Mouse (Mus musculus): ENCODE measurements around the gene Rad52. TPM values are rescaled to one million over a fixed set of nuclear protein-coding genes. Genes with fewer than 3 reads are reported as not detected.
A peak's percentile ranks its signal among the peaks of the same experiment; 100 is the strongest.

The Rad52 gene
- polyA plus RNA-seq, 1 experiment from 2014 or later: 17.2 TPM

DNA sequence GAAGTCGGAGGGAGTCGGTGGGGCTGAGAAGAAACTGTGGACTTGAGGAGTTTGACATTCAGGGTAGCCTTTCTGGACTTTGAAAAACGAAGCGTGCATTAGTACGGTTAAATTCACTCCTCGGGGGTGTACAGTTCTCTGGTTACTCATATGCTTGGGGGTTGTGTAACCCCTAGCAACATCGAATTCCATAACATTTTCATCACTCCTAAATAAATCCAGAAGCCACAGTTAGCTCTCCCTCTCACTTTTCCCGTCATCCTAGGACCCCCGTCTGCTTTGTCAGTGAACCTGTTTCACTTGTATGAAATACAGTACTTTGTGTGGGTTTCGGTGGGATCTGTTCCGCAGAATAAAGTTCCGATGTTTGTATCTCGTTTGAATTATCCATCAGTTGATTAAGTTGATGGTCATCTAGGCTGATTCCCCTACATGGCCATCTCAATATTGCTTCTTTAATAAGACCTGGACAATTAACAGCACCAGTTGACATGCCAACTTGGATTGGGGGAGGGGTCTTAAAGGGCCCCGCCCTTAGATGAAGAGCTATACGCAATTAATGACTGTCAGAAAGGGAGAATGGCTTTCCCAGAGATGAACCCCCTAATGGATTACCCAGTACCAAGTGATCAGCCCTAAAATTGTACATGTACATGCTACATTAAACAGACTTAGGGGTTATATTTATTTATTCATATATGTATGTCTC, 737 bp downstream of the Rad52 start:
- H3K4me2 ChIP-seq (ENCODE audit: low read depth, low read length): peak overlapping the region; percentile 74
- H3K4me3 ChIP-seq (ENCODE audit: low read depth, low read length): peak overlapping the region; percentile 94
- H3K36me3 ChIP-seq (ENCODE audit: control insufficient read depth, insufficient read depth, low read length): no peaks in the 10 kb centered on the region
- no peaks in the 10 kb centered on the region for H3K27me3 ChIP-seq (replicated peaks; ENCODE audit: control insufficient read depth, insufficient read depth, low read length)
- no peaks in the 10 kb centered on the region for H3K9me3 ChIP-seq (ENCODE audit: control insufficient read depth, low read length)
- peaks cover 3% of the 10 kb centered on the region; the same call in 1 of the 2 replicates for H3K4me1 ChIP-seq (ENCODE audit: control insufficient read depth, insufficient read depth, low read length)
- DNase-seq (ENCODE audit: low spot score): no peak
- peak overlapping the region; percentile 96 for H3K27ac ChIP-seq (replicated peaks; ENCODE audit: low read depth, low read length)
- ATAC-seq (ENCODE audit: low read depth): peak; percentile 54
- H3K9ac ChIP-seq (ENCODE audit: low read depth, low read length): peak overlapping the region; percentile 96
- WGBS: 21% methylated on average over 15 of the region's 15 CpGs

DNA sequence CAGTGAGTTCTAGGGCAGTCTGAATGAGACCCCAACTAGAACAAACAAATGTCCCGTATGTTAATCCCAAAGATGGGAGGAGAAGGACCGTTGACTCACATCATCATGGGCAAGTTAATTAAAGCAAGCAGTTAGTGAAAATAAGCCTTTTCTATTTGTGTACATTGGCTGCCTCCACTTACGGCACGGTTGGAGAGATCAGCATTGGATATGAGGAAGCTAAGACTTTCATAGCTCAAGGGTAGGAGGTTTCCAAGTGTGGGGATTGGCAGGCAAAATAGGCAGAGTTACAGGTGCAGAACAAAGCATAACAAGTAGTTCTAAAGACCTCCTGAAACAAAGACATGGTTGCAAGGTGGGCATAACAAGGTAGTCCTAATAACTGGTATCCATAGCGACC, 3.0 kb downstream of the Rad52 start:
- H3K4me1 ChIP-seq (ENCODE audit: control insufficient read depth, insufficient read depth, low read length): peaks cover 3% of the 10 kb centered on the region; the same call in 1 of the 2 replicates
- no peak overlapping the region for H3K27ac ChIP-seq (replicated peaks; ENCODE audit: low read depth, low read length)
- H3K4me2 ChIP-seq (ENCODE audit: low read depth, low read length): no peak overlapping the region
- no peaks in the 10 kb centered on the region for H3K36me3 ChIP-seq (ENCODE audit: control insufficient read depth, insufficient read depth, low read length)
- no peak overlapping the region for H3K9ac ChIP-seq (ENCODE audit: low read depth, low read length)
- DNase-seq (ENCODE audit: low spot score) (no peak), ATAC-seq (ENCODE audit: low read depth) (no peak)
- H3K4me3 ChIP-seq (ENCODE audit: low read depth, low read length): no peak overlapping the region
- no peaks in the 10 kb centered on the region for H3K9me3 ChIP-seq (ENCODE audit: control insufficient read depth, low read length)
- H3K27me3 ChIP-seq (replicated peaks; ENCODE audit: control insufficient read depth, insufficient read depth, low read length): no peaks in the 10 kb centered on the region
- 74% methylated on average over 5 of the region's 5 CpGs for WGBS

DNA sequence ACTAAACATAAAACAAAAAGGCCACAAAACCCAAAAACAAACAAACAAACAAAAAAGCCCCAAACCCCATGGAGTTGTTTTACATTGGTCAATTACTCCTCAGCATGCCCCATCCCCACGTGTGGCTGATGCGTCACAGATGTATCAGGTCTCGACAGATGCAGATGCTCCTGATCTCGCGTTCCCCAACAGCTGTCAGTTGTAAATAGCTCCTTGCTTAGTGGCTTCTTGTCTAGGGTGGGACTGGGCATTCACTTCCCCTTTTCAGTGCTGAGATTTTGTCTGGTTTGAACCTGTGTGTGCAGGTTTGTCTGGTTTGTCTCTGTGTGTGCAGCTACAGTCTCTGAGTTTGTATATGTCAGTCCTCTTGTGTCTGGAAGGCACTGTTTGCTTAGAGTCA, 9.5 kb downstream of the Rad52 start:
- H3K36me3 ChIP-seq (ENCODE audit: control insufficient read depth, insufficient read depth, low read length): peaks cover 47% of the 10 kb centered on the region
- H3K4me3 ChIP-seq (ENCODE audit: low read depth, low read length): no peak overlapping the region
- H3K27ac ChIP-seq (replicated peaks; ENCODE audit: low read depth, low read length): no peak overlapping the region
- no peaks in the 10 kb centered on the region for H3K4me1 ChIP-seq (ENCODE audit: control insufficient read depth, insufficient read depth, low read length)
- WGBS: 54% methylated on average over 5 of the region's 5 CpGs
- H3K9ac ChIP-seq (ENCODE audit: low read depth, low read length): no peak overlapping the region
- H3K9me3 ChIP-seq (ENCODE audit: control insufficient read depth, low read length): no peaks in the 10 kb centered on the region
- H3K4me2 ChIP-seq (ENCODE audit: low read depth, low read length): no peak overlapping the region
- ATAC-seq (ENCODE audit: low read depth): no peak
- DNase-seq (ENCODE audit: low spot score): peak; percentile 11
- no peaks in the 10 kb centered on the region for H3K27me3 ChIP-seq (replicated peaks; ENCODE audit: control insufficient read depth, insufficient read depth, low read length)

DNA sequence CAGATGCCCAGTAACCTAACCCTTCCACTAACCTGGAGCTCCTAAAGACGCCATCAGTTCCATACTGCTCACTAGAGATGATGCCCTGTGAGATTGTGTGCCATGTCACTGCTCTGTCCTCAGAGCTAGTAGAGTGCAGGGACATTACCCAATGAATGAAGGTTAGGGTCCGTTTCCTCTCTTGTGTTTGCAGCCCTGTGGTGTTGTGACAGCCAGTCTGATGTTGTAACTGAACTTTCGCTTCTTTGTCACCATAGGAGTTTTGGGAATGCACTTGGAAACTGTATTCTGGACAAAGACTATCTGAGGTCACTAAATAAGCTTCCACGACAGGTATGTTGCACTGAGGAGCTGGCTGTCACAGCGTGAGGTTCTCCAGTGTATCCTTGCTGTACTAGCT, 13.2 kb downstream of the Rad52 start:
- no peak for DNase-seq (ENCODE audit: low spot score)
- no peak for ATAC-seq (ENCODE audit: low read depth)
- Histone ChIP-seq H3K27ac (replicated peaks; ENCODE audit: low read depth, low read length) (no peak overlapping the region), H3K9ac (ENCODE audit: low read depth, low read length) (no peak overlapping the region), H3K4me3 (ENCODE audit: low read depth, low read length) (no peak overlapping the region), H3K4me2 (ENCODE audit: low read depth, low read length) (no peak overlapping the region), H3K4me1 (ENCODE audit: control insufficient read depth, insufficient read depth, low read length) (no peaks in the 10 kb centered on the region), H3K27me3 (replicated peaks; ENCODE audit: control insufficient read depth, insufficient read depth, low read length) (no peaks in the 10 kb centered on the region), H3K36me3 (ENCODE audit: control insufficient read depth, insufficient read depth, low read length) (peaks cover 76% of the 10 kb centered on the region), H3K9me3 (ENCODE audit: control insufficient read depth, low read length) (no peaks in the 10 kb centered on the region)
- 92% methylated on average over 5 of the region's 5 CpGs for WGBS

DNA sequence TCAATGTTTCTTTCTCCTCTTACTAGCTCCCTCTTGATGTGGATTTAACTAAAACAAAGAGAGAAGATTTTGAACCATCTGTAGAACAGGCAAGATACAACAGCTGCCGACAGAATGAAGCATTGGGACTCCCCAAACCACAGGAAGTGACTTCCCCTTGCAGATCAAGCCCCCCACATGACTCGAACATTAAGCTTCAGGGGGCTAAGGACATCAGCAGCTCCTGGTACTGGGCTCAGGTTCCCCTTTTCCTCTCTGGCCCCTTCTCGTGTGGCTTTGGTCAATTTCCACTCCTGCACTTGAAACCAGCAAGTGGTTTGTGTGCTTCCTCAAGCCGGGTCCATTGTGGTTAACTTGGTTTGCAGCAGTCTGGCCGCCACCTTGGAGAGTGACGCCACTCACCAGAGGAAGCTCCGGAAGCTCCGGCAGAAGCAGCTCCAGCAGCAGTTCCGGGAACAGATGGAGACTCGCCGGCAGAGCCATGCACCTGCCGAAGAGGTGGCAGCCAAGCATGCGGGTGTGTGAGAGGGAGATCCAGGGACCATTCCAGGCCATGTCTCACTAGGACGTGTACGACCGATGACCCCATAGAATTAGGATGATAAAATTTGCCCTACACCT, 16.2 kb downstream of the Rad52 start:
- Histone ChIP-seq H3K27ac (replicated peaks; ENCODE audit: low read depth, low read length) (no peak overlapping the region), H3K4me3 (ENCODE audit: low read depth, low read length) (no peak overlapping the region), H3K4me2 (ENCODE audit: low read depth, low read length) (no peak overlapping the region), H3K36me3 (ENCODE audit: control insufficient read depth, insufficient read depth, low read length) (peaks cover 83% of the 10 kb centered on the region), H3K4me1 (ENCODE audit: control insufficient read depth, insufficient read depth, low read length) (no peaks in the 10 kb centered on the region), H3K27me3 (replicated peaks; ENCODE audit: control insufficient read depth, insufficient read depth, low read length) (no peaks in the 10 kb centered on the region), H3K9me3 (ENCODE audit: control insufficient read depth, low read length) (no peaks in the 10 kb centered on the region), H3K9ac (ENCODE audit: low read depth, low read length) (no peak overlapping the region)
- WGBS: 88% methylated on average over 16 of the region's 16 CpGs
- DNase-seq (ENCODE audit: low spot score) (no peak), ATAC-seq (ENCODE audit: low read depth) (no peak)

DNA sequence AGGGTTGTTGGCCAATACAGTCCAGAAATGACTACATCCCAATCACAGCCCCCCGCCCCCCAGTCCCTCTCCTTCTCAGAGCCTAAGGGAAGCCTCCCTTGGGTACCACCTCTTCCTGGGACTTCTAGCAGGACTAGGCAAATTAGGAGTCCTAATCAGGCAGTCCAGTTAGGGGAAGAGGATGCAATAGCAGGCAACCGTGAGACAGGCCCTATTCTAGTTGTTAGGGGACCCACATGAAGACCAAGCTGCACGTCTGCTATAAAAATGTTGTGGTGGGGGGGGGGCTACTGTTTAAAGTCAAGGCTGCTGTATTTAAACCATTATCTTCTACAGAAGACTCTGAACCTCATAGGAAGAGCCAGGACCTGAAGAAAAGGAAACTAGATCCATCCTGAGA, 19.6 kb downstream of the Rad52 start:
- no peaks in the 10 kb centered on the region for H3K4me1 ChIP-seq (ENCODE audit: control insufficient read depth, insufficient read depth, low read length)
- no peak for ATAC-seq (ENCODE audit: low read depth)
- WGBS: 86% methylated on average over 3 of the region's 3 CpGs
- no peak overlapping the region for H3K4me3 ChIP-seq (ENCODE audit: low read depth, low read length)
- H3K9ac ChIP-seq (ENCODE audit: low read depth, low read length): no peak overlapping the region
- H3K9me3 ChIP-seq (ENCODE audit: control insufficient read depth, low read length): no peaks in the 10 kb centered on the region
- no peak for DNase-seq (ENCODE audit: low spot score)
- peaks cover 87% of the 10 kb centered on the region for H3K36me3 ChIP-seq (ENCODE audit: control insufficient read depth, insufficient read depth, low read length)
- no peak overlapping the region for H3K27ac ChIP-seq (replicated peaks; ENCODE audit: low read depth, low read length)
- no peak overlapping the region for H3K4me2 ChIP-seq (ENCODE audit: low read depth, low read length)
- no peaks in the 10 kb centered on the region for H3K27me3 ChIP-seq (replicated peaks; ENCODE audit: control insufficient read depth, insufficient read depth, low read length)

DNA sequence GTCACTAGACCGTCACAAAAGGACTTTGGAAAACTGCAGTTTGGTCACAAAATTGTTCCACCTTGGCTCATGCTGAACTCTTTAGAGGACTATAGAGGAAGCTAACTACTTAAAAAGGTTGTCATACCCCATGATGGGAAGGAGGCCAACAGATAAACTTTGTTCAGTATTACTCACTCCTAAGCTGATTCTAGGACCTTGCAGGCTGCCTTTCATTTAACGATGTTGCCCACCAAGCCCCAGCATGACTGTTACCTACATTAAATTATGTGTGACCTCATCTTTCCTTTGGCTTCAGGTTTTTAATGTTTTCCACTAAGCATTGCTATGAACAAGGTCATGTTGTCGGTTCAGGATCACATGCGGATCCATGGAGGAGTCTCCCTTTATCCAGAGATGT, 20.0 kb downstream of the Rad52 start:
- H3K9ac ChIP-seq (ENCODE audit: low read depth, low read length): no peak overlapping the region
- no peak for DNase-seq (ENCODE audit: low spot score)
- H3K9me3 ChIP-seq (ENCODE audit: control insufficient read depth, low read length): no peaks in the 10 kb centered on the region
- no peak for ATAC-seq (ENCODE audit: low read depth)
- 91% methylated on average over 4 of the region's 4 CpGs for WGBS
- H3K27me3 ChIP-seq (replicated peaks; ENCODE audit: control insufficient read depth, insufficient read depth, low read length): no peaks in the 10 kb centered on the region
- peaks cover 87% of the 10 kb centered on the region for H3K36me3 ChIP-seq (ENCODE audit: control insufficient read depth, insufficient read depth, low read length)
- H3K4me1 ChIP-seq (ENCODE audit: control insufficient read depth, insufficient read depth, low read length): no peaks in the 10 kb centered on the region
- H3K4me3 ChIP-seq (ENCODE audit: low read depth, low read length): no peak overlapping the region
- H3K27ac ChIP-seq (replicated peaks; ENCODE audit: low read depth, low read length): no peak overlapping the region
- H3K4me2 ChIP-seq (ENCODE audit: low read depth, low read length): no peak overlapping the region

DNA sequence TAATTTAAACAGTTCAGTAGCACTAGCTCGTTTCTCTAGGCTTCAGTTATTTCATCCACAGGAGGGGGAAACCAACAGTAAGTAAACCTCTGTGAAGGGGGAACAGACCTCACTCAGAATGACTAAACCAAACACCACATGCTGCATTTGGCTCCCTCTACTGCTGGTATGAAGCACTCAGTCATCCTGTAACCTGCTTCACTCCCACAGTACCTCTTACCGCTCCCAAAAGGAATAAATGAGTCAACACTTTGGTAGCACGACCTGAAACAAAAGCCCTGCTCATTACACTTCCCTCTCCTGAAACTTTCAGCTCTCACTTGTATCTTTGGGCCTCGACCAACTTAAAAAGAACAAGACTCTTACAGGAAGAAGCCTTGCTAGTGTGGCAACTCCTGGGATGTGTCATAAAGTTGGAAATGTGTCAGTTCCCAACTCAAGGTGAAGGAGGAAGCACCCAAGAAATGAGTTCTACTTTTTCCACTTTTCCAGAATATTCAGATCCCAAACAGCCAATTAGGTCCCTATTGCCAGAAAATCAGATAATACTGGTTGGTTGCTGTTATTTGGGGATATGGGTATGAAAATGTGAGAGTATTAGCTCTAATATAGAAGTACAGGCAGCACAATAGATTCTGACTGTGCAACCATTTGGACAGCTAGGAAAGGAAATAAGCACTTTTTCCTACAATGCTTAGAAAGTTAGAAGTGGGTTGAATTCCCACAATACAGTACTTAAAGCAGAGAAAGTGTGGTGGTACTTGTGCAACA, 21.9 kb downstream of the Rad52 start:
- Histone ChIP-seq H3K9ac (ENCODE audit: low read depth, low read length) (no peak overlapping the region), H3K27me3 (replicated peaks; ENCODE audit: control insufficient read depth, insufficient read depth, low read length) (no peaks in the 10 kb centered on the region), H3K36me3 (ENCODE audit: control insufficient read depth, insufficient read depth, low read length) (peaks cover 94% of the 10 kb centered on the region), H3K4me2 (ENCODE audit: low read depth, low read length) (no peak overlapping the region), H3K4me1 (ENCODE audit: control insufficient read depth, insufficient read depth, low read length) (no peaks in the 10 kb centered on the region), H3K9me3 (ENCODE audit: control insufficient read depth, low read length) (no peaks in the 10 kb centered on the region), H3K27ac (replicated peaks; ENCODE audit: low read depth, low read length) (no peak overlapping the region), H3K4me3 (ENCODE audit: low read depth, low read length) (no peak overlapping the region)
- ATAC-seq (ENCODE audit: low read depth): peak; percentile 30; the same call in 1 of the 2 replicates
- WGBS: 50% methylated on average over 4 of the region's 4 CpGs
- peak; percentile 66 for DNase-seq (ENCODE audit: low spot score)

Data from embryonic facial prominence, embryonic 14.5 days (tissue).